Mouse (Mus musculus): ENCODE results near the gene Six5. TPM values are rescaled to one million over a fixed set of nuclear protein-coding genes. Genes with fewer than 3 reads are reported as not detected.

The Six5 gene
- 6.3 and 7.6 TPM in 2 replicates for polyA plus RNA-seq (2016; fragmentation: Nextera tagmentation; extraction: Ambion mirVana)

DNA sequence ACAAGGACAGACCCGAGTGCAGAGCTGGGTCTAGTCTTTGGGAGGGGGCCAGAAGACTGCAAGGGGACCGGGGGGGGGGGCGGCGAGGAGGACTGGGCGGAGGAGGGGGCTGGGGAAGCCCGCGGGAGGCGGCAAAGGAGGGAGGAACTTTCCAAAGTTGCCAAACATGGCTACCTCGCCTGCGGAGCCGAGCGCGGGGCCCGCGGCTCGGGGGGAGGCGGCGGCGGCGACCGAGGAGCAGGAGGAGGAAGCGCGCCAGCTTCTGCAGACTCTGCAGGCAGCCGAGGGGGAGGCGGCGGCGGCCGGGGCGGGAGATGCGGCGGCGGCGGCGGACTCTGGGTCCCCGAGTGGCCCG lies at the start of gene Six5:
TSS of gene Six5 (plus strand) at position 124 of the 355 bp plus-strand sequence.
- Histone ChIP-seq H3K4me1 (peaks cover 63% of the 10 kb centered on the region), H3K4me3 (peak within 1 kb of the TSS; percentile 89), H3K27me3 (replicated peaks; ENCODE audit: low read depth, poor library complexity, severe bottlenecking) (peaks cover 29% of the 10 kb centered on the region), H3K9me3 (no peaks in the 10 kb centered on the region; the same call in 1 of the 2 replicates), H3K27ac (replicated peaks) (peak within 1 kb of the TSS; percentile 96), H3K36me3 (replicated peaks) (peaks cover 46% of the 10 kb centered on the region)
- no peak for DNase-seq (ENCODE audit: low spot score)
- under 1% methylated on average over 32 of the region's 36 CpGs for WGBS

DNA sequence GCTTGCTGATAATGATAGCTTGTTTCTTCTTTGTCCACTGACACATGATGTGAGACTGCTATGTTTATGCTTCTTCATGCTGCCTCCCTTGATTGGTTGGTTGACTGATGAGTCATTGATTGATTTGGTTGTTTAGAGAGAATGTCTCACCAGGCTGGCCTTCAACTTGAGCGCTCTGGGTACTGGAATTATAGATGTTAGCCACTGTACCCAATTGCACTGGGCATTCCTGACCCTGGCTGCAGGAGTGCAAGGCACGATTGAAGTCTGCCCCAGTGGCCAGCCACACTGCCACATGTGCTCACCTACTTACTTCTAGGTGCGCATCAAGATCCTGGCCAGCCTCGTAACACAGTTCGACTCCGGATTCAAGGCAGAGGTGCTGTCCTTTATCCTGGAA lies 49.8 kb upstream of the Six5 start:
- peaks cover 99% of the 10 kb centered on the region for H3K36me3 ChIP-seq (replicated peaks)
- no peaks in the 10 kb centered on the region for H3K4me1 ChIP-seq

DNA sequence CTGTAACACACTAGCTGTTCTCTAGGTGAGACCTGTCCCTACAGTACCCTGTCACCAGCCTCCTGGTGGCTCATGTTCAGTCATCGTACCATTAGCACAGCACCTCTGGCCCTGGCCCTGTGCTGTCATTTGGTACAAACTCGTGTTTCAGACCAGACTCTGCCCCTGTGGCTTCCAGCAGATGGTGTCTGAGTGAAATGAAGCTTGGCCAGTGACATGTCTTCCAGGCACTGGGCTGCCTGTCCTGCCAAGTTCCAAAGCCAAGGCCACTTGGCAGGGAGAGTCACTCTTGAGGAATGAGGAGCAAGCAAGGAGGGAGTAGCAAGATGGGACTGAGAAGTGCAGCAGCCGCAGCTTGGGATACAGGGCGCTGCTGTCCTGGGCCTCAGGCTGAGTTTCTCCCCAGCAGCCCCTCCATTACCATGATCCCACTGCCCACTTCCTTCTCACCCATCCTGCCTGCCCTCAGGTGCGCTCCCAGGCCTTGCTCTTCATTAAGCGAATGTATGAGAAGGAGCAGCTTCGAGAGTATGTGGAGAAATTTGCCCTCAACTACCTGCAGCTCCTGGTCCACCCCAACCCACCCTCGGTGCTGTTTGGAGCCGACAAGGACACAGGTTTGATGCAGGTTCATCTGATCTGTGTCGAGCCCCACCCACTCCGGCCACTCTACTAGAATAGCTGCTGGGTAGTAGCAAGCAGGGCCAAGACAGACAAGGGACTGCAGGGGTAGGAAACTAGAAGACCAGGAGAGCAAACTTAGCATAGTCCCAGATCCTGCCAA lies 47.9 kb upstream of the Six5 start:
- H3K36me3 ChIP-seq (replicated peaks): peaks cover 99% of the 10 kb centered on the region
- 93% methylated on average over 11 of the region's 11 CpGs for WGBS
- no peaks in the 10 kb centered on the region for H3K4me1 ChIP-seq
- no peak overlapping the region for H3K27ac ChIP-seq (replicated peaks)
- H3K9me3 ChIP-seq: no peaks in the 10 kb centered on the region
- no peak overlapping the region for H3K4me3 ChIP-seq
- no peak for DNase-seq (ENCODE audit: low spot score)
- no peaks in the 10 kb centered on the region for H3K27me3 ChIP-seq (replicated peaks; ENCODE audit: low read depth, poor library complexity, severe bottlenecking)

More for the DNA sequence above, 49.8 kb upstream of the Six5 start:
- 97% methylated on average over 6 of the region's 6 CpGs for WGBS
- H3K9me3 ChIP-seq: no peaks in the 10 kb centered on the region
- H3K27ac ChIP-seq (replicated peaks): no peak overlapping the region
- H3K27me3 ChIP-seq (replicated peaks; ENCODE audit: low read depth, poor library complexity, severe bottlenecking): no peaks in the 10 kb centered on the region
- no peak for DNase-seq (ENCODE audit: low spot score)
- H3K4me3 ChIP-seq: no peak overlapping the region

- no peak for DNase-seq (ENCODE audit: low spot score)
Observed at GRCm38 (mm10) chr7:19048006-19048527, 46.3 kb upstream of the Six5 start.

GRCm38 (mm10) chr7:19049252-19049651 lies 45.1 kb upstream of the Six5 start:
- WGBS: 90% methylated on average over 5 of the region's 5 CpGs
- Histone ChIP-seq H3K27ac (replicated peaks) (no peak overlapping the region), H3K4me1 (peaks cover 7% of the 10 kb centered on the region), H3K4me3 (no peak overlapping the region), H3K9me3 (no peaks in the 10 kb centered on the region), H3K27me3 (replicated peaks; ENCODE audit: low read depth, poor library complexity, severe bottlenecking) (no peaks in the 10 kb centered on the region), H3K36me3 (replicated peaks) (peaks cover 100% of the 10 kb centered on the region)
- no peak for DNase-seq (ENCODE audit: low spot score)

More at GRCm38 (mm10) chr7:19048006-19048527, 46.3 kb upstream of the Six5 start:
- H3K4me1 ChIP-seq: no peaks in the 10 kb centered on the region
- H3K27me3 ChIP-seq (replicated peaks; ENCODE audit: low read depth, poor library complexity, severe bottlenecking): no peaks in the 10 kb centered on the region
- H3K9me3 ChIP-seq: no peaks in the 10 kb centered on the region
- H3K4me3 ChIP-seq: no peak overlapping the region
- peaks cover 99% of the 10 kb centered on the region for H3K36me3 ChIP-seq (replicated peaks)
- WGBS: 88% methylated on average over 14 of the region's 14 CpGs
- H3K27ac ChIP-seq (replicated peaks): no peak overlapping the region

DNA sequence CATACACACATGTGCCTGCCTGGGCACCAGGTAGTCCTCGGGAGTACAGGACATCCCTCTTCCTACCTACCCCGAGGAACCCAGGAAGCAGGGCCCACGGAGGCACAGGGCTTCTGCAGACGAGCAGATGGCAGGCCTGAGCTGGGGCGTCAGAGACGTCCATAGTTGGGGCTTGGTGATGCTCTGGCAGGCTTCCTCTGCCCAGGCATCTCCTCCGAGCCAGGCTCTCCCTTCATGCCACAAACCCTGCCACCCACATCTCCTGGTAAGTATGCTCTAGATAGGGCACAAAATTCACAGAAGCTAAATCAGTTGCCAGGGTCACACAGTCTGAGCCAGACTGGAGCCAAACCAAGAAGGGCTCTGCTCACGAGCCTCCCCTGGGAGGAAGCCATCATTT lies 44.2 kb upstream of the Six5 start:
- H3K27ac ChIP-seq (replicated peaks): no peak overlapping the region
- WGBS: 90% methylated on average over 8 of the region's 8 CpGs
- H3K4me3 ChIP-seq: no peak overlapping the region
- H3K36me3 ChIP-seq (replicated peaks): peaks cover 100% of the 10 kb centered on the region
- no peaks in the 10 kb centered on the region for H3K9me3 ChIP-seq
- no peaks in the 10 kb centered on the region for H3K27me3 ChIP-seq (replicated peaks; ENCODE audit: low read depth, poor library complexity, severe bottlenecking)
- peaks cover 13% of the 10 kb centered on the region for H3K4me1 ChIP-seq
- DNase-seq (ENCODE audit: low spot score): no peak

GRCm38 (mm10) chr7:19051161-19051560 lies 43.2 kb upstream of the Six5 start:
- H3K27me3 ChIP-seq (replicated peaks; ENCODE audit: low read depth, poor library complexity, severe bottlenecking): no peaks in the 10 kb centered on the region
- no peak for DNase-seq (ENCODE audit: low spot score)
- no peaks in the 10 kb centered on the region for H3K9me3 ChIP-seq
- peaks cover 100% of the 10 kb centered on the region for H3K36me3 ChIP-seq (replicated peaks)
- no peak overlapping the region for H3K4me3 ChIP-seq
- 63% methylated on average over 4 of the region's 4 CpGs for WGBS
- H3K27ac ChIP-seq (replicated peaks): no peak overlapping the region
- peaks cover 13% of the 10 kb centered on the region for H3K4me1 ChIP-seq

DNA sequence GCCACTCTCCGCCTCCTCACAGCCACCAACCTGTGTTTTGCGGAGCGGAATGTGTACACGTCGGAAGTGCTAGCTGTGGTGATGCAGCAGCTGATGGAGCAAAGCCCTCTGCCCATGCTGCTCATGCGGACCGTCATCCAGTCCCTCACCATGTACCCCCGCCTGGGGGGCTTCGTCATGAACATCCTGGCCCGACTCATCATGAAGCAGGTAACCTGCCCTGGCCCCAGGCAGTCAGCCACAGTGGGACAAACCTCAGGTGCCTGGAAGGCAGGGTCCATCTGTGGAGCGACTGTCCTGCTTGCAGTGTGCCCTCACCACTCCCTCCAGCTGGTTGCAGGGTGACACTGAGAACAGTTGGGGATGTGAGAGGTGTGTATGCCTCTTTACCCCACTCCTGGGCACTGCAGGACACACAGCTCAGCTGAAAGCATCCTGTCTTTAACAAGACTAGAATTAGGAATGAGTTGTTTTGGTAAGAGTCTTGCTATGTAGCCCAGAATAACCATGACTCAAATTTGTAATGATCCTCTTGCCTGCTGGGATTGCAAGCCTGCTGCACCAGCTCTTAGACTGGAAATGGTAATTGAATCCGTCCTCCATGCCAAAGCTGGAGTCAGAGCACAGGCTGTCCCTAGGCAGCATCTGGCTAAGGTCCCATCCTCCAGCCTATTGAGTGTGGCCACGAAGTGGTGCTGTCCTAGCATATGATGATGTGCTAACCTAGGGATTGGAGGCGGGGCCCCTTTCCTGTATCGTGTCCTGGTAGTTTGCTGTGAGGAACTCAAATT lies 41.9 kb upstream of the Six5 start:
- H3K4me1 ChIP-seq: peaks cover 13% of the 10 kb centered on the region
- H3K27me3 ChIP-seq (replicated peaks; ENCODE audit: low read depth, poor library complexity, severe bottlenecking): no peaks in the 10 kb centered on the region
- H3K9me3 ChIP-seq: no peaks in the 10 kb centered on the region
- peaks cover 93% of the 10 kb centered on the region for H3K36me3 ChIP-seq (replicated peaks)
- no peak overlapping the region for H3K4me3 ChIP-seq
- H3K27ac ChIP-seq (replicated peaks): no peak overlapping the region
- WGBS: 91% methylated on average over 15 of the region's 15 CpGs
- no peak for DNase-seq (ENCODE audit: low spot score)

- WGBS: 89% methylated on average over 7 of the region's 7 CpGs
- H3K4me3 ChIP-seq: 0 out of 2 replicates have a peak overlapping the region, but pooled peaks have one; percentile 44
- no peaks in the 10 kb centered on the region for H3K27me3 ChIP-seq (replicated peaks; ENCODE audit: low read depth, poor library complexity, severe bottlenecking)
- DNase-seq (ENCODE audit: low spot score): no peak
- H3K9me3 ChIP-seq: no peaks in the 10 kb centered on the region
- peaks cover 13% of the 10 kb centered on the region for H3K4me1 ChIP-seq
- H3K36me3 ChIP-seq (replicated peaks): peaks cover 87% of the 10 kb centered on the region
- no peak overlapping the region for H3K27ac ChIP-seq (replicated peaks)
Observed at GRCm38 (mm10) chr7:19053136-19053532, 41.3 kb upstream of the Six5 start.

DNA sequence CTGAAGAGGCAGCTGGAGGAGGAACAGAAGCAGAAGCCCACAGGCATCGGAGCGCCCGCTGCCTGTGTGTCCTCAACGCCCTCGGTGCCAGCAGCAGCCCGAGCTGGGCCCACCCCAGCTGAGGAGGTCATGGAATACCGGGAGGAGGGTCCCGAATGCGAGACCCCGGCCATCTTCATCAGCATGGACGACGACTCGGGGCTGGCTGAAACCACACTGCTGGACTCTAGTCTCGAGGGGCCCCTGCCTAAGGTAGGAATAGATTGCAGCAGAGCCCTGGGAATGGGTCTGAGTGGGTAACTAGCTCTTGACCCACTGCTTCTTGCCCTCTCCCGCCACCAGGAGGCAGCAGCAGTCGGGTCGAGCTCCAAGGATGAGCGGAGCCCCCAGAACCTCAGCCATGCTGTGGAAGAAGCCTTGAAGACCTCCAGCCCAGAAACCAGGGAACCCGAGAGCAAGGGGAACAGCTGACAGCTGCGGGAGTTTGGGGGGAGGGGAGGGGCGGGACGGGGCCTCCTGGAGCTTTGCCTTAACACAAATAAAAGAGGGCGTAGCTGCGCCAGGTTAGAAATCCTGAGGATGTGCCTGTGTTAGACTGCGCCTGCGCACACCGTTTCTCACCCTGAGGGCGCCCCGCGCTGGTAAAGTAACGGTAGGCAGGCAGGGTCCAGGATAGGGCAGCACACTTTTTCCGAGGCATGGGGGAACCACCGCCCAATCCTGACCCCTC lies 40.2 kb upstream of the Six5 start, which contains the start of gene Rsph6a:
TSS of gene Rsph6a (plus strand) at position 644 of the 730 bp plus-strand sequence.
- peak; percentile 84 for DNase-seq (ENCODE audit: low spot score)
- H3K36me3 ChIP-seq (replicated peaks): peaks cover 76% of the 10 kb centered on the region
- H3K4me1 ChIP-seq: peaks cover 13% of the 10 kb centered on the region
- H3K27me3 ChIP-seq (replicated peaks; ENCODE audit: low read depth, poor library complexity, severe bottlenecking): no peaks in the 10 kb centered on the region
- H3K9me3 ChIP-seq: no peaks in the 10 kb centered on the region
- WGBS: 29% methylated on average over 33 of the region's 33 CpGs
- H3K4me3 ChIP-seq: peak within 1 kb of the TSS; percentile 44
- H3K27ac ChIP-seq (replicated peaks): peak within 1 kb of the TSS; percentile 8

DNA sequence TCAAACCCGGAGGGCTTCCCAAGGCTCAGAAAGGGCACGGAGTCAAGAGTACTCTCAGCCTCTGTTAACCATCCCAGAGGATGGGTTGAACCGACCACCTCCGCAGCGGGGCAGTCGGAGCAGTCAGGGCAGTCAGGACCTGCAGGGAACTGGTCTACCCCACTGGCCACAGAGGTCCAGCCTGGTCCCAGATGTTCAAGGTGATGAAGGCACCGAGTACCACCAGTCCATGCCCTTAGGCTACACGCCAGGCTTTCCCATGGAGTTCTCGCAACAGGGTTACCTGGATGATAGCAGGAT lies 39.7 kb upstream of the Six5 start:
- DNase-seq (ENCODE audit: low spot score): no peak
- Histone ChIP-seq H3K27ac (replicated peaks) (peak overlapping the region; percentile 8), H3K4me3 (peak overlapping the region; percentile 44; the same call in 1 of the 2 replicates), H3K4me1 (peaks cover 13% of the 10 kb centered on the region), H3K36me3 (replicated peaks) (peaks cover 71% of the 10 kb centered on the region), H3K27me3 (replicated peaks; ENCODE audit: low read depth, poor library complexity, severe bottlenecking) (no peaks in the 10 kb centered on the region), H3K9me3 (no peaks in the 10 kb centered on the region)
- 68% methylated on average over 9 of the region's 9 CpGs for WGBS

DNA sequence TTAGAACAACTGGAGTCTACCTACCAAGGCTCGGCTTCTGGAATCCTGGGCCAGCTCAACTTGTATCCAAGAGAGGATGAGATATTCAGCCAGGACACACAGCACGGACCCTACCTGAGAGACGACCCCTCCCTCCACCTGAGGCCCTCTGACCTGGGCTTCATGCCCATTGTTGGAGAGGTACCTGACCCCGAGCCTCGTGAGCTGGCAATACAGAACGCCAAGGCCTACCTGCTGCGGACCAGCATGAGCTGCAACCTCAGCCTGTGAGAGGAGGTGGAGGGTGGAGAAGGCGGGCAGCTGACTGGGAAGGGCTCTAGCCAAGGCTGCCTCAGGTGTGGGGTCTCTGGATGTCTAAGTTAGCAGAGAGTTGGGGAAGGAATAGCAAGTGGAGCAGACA lies 39.3 kb upstream of the Six5 start:
- no peaks in the 10 kb centered on the region for H3K9me3 ChIP-seq
- H3K4me1 ChIP-seq: peaks cover 13% of the 10 kb centered on the region
- no peak overlapping the region for H3K4me3 ChIP-seq
- H3K27ac ChIP-seq (replicated peaks): no peak overlapping the region
- peaks cover 67% of the 10 kb centered on the region for H3K36me3 ChIP-seq (replicated peaks)
- no peaks in the 10 kb centered on the region for H3K27me3 ChIP-seq (replicated peaks; ENCODE audit: low read depth, poor library complexity, severe bottlenecking)
- no peak for DNase-seq (ENCODE audit: low spot score)
- WGBS: 91% methylated on average over 8 of the region's 8 CpGs

All from embryonic facial prominence, embryonic 10.5 days (tissue).